Mouse (Mus musculus): ENCODE data around the gene Mpc2.
A peak's percentile ranks its signal among the peaks of the same experiment; 100 is the strongest.

The Mpc2 gene

GRCm38 (mm10) chr1:165510161-165510560 lies 49.7 kb downstream of the Mpc2 start:
- DNase-seq = peak; percentile 42

GRCm38 (mm10) chr1:165520716-165521115 lies 60.3 kb downstream of the Mpc2 start:
- DNase-seq = no peak

All from kidney, adult 11 months (tissue).